Mouse (Mus musculus) embryonic fibroblast, embryonic 13.5 days (primary cell): ENCODE measurements around the gene Adam12.

ENCODE experiments used
- CTCF ChIP-seq: IDR thresholded peaks from 2 replicates; pipeline ENCODE4 v1.5.1; 2011; ENCODE audit warnings: mild to moderate bottlenecking, control low read depth, low read length, moderate library complexity, borderline replicate concordance; ENCODE audit not compliant: insufficient read depth
- POLR2A ChIP-seq: IDR thresholded peaks from 2 replicates; pipeline ENCODE4 v1.6.1; 2011; ENCODE audit warnings: low read depth, mild to moderate bottlenecking, control low read depth, low read length, moderate library complexity

DNA sequence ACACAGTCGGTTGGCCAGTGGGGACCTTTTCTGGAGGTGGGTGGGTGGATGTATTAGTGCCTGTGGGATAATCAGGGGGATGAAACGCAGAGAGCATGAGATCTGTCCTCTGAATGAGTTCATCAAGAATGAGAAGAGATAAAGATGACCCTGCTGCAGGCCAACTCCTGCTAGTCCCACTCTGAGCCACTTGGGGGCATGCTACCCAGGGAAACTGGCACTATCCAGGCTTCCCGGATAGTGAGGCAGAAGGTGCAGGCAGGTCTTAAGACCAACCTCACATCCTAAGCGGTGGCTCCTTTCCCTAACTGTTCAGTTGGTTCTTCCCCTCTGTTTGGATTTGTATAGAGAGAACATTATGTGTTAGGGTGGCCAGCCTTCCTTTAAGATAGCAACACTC lies 272.7 kb downstream of the Adam12 start:
- peak; percentile 12; the same call in 1 of the 2 replicates for TF ChIP-seq CTCF
- TF ChIP-seq POLR2A = no peak
